In genomic region chr11:54595053-54595452, GRCm38 (mm10) we compare ENCODE assay signal across 11 mouse cellular contexts.
DNase-seq lines count a peak whose midpoint lies in the region; ATAC-seq and TF ChIP-seq lines count a peak whose summit lies in the region.
"Had no signal": no experiment of that assay in that cellular context is flagged by ENCODE, and none has a peak within 500 bp of the region (broad histone marks: within the 10 kb centered on the region; RNA-seq: fewer than 3 reads in every experiment).

No protein-coding gene starts in this region.

- no peaks in the 10 kb centered on the region for H3K9me3 ChIP-seq in hindbrain, embryonic 16.5 days (ENCODE audit: control insufficient read depth, low read length)
- H3K9me3 ChIP-seq in midbrain, embryonic 15.5 days = no peaks in the 10 kb centered on the region
- H3K9me3 ChIP-seq: heart, embryonic 13.5 days; limb, embryonic 13.5 days had no signal

- 71% methylated on average over 4 of the region's 4 CpGs for WGBS in hindbrain, embryonic 16.5 days
- 73% methylated on average over 4 of the region's 4 CpGs for WGBS in midbrain, embryonic 15.5 days

- intact Hi-C loops in left cerebral cortex, adult 2 months (cut with DNase I) = no loop called here
- intact Hi-C loops in left cerebral cortex, postnatal 4 days (cut with DNase I) = no loop called here

- H3K27ac ChIP-seq in left cerebral cortex, adult 2 months = no peak overlapping the region
- H3K27ac ChIP-seq in hindbrain, embryonic 16.5 days (ENCODE audit: low read depth, low read length) = no peak overlapping the region
- H3K27ac ChIP-seq in midbrain, embryonic 15.5 days = peak overlapping the region; percentile 61
- H3K27ac ChIP-seq: heart, embryonic 13.5 days; limb, embryonic 13.5 days had no signal

- no peaks in the 10 kb centered on the region for H3K27me3 ChIP-seq in hindbrain, embryonic 16.5 days (replicated peaks; ENCODE audit: control insufficient read depth, insufficient read depth, low read length)
- H3K27me3 ChIP-seq in midbrain, embryonic 15.5 days (replicated peaks) = no peaks in the 10 kb centered on the region
- H3K27me3 ChIP-seq: heart, embryonic 13.5 days; limb, embryonic 13.5 days had no signal

- ATAC-seq in hindbrain, embryonic 16.5 days = 0 out of 2 replicates have a peak, but pooled peaks have one; percentile 55
- ATAC-seq in midbrain, embryonic 15.5 days (replicated peaks) = peak; percentile 53; the same call in 1 of the 2 replicates

- no peak overlapping the region for H3K4me2 ChIP-seq in hindbrain, embryonic 16.5 days (ENCODE audit: low read length)
- no peak overlapping the region for H3K4me2 ChIP-seq in midbrain, embryonic 15.5 days
- H3K4me2 ChIP-seq: heart, embryonic 13.5 days; limb, embryonic 13.5 days had no signal

- no peaks in the 10 kb centered on the region; the same call in 1 of the 2 replicates for H3K4me1 ChIP-seq in hindbrain, embryonic 16.5 days (ENCODE audit: control insufficient read depth, insufficient read depth, low read depth, low read length)
- peaks cover 8% of the 10 kb centered on the region for H3K4me1 ChIP-seq in midbrain, embryonic 15.5 days

- H3K36me3 ChIP-seq in hindbrain, embryonic 16.5 days (ENCODE audit: control insufficient read depth, insufficient read depth, low read length) = no peaks in the 10 kb centered on the region
- H3K36me3 ChIP-seq in midbrain, embryonic 15.5 days (replicated peaks) = no peaks in the 10 kb centered on the region
- H3K36me3 ChIP-seq: heart, embryonic 13.5 days; limb, embryonic 13.5 days had no signal

- peak; percentile 26 for TF ChIP-seq CTCF in left cerebral cortex, adult 2 months (IDR thresholded peaks at IDR 0.05)

- peak; percentile 20 to 32 for DNase-seq in left cerebral cortex, adult 2 months (ENCODE audit: extremely low spot score in 1 of 2, low spot score in 2 of 2)
- no peak for DNase-seq in left cerebral cortex, postnatal 4 days
- peak; percentile 80 for DNase-seq in brain, adult 2 months (ENCODE audit: low read depth, low spot score)
- no peak for DNase-seq in embryo, embryonic 11 days
- DNase-seq in kidney, postnatal 4 days = no peak
- DNase-seq: kidney, adult 9 months; thymus, postnatal 25 days had no signal

- H3K9ac ChIP-seq in hindbrain, embryonic 16.5 days (ENCODE audit: low read depth, low read length) = no peak overlapping the region
- no peak overlapping the region for H3K9ac ChIP-seq in midbrain, embryonic 15.5 days
- H3K9ac ChIP-seq: heart, embryonic 13.5 days; limb, embryonic 13.5 days had no signal

- no peak overlapping the region for H3K4me3 ChIP-seq in left cerebral cortex, adult 2 months
- no peak overlapping the region for H3K4me3 ChIP-seq in hindbrain, embryonic 16.5 days (ENCODE audit: low read length)
- H3K4me3 ChIP-seq in midbrain, embryonic 15.5 days = no peak overlapping the region
- H3K4me3 ChIP-seq: heart, embryonic 13.5 days; limb, embryonic 13.5 days had no signal

Comparison
In these comparisons a context has a peak if more than half of its experiments do, and no peak if none do; other contexts are left out.
1. DNase-seq: peak in left cerebral cortex, adult 2 months (2 of 2) and brain, adult 2 months (single experiment); none in left cerebral cortex, postnatal 4 days (single experiment), embryo, embryonic 11 days (single experiment) and kidney, postnatal 4 days (0 of 2).